Mouse (Mus musculus) c-Kit-negative CD71-positive TER-119-positive erythroid progenitor cells, embryonic 14.5 days (primary cell): ENCODE results near the gene Olfr199.
"Not testable (repeated sequence)": the region's sequence is repeated elsewhere in the genome, so short reads cannot be mapped to it uniquely, and the experiment has no call there.

ENCODE experiments used
- DNase-seq: peaks from one replicate; pipeline ENCODE4 v3.0.0-alpha.2; 2013; ENCODE audit warnings: low read depth, low spot score

The Olfr199 gene

DNA sequence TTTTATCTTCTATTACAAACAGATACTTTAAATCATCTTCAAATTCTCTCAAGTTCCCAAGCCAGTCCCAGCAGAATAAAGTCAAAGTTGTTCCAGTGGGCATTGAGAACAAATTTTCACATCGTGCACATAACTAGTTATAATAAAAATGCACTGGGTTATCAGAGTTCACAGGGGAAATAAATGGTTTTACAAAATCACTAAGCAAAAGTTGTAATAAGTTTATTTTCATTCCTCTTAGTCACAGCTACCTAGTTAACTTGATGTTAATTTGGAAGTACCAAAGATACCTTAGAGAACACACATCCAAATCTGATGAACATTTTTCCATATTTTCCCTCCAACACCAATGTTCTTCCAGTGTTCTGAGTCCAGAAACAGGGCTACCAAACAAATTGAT lies at the start of gene Olfr199:
TSS of gene Olfr199 (minus strand) at position 101 of the 400 bp plus-strand sequence.
- not testable (repeated sequence) for DNase-seq

- DNase-seq = not testable (repeated sequence)
Measured at GRCm38 (mm10) chr16:59269097-59269496, 49.5 kb upstream of the Olfr199 start.

GRCm38 (mm10) chr16:59249684-59250083 lies 30.1 kb upstream of the Olfr199 start:
- DNase-seq = no peak

- DNase-seq = not testable (repeated sequence)
Measured at GRCm38 (mm10) chr16:59217861-59218260, 1.7 kb downstream of the Olfr199 start.

GRCm38 (mm10) chr16:59203433-59203832 lies 16.1 kb downstream of the Olfr199 start, which contains the start of gene Olfr198:
Olfr198 (minus strand) TSS chr16:59203533.
- not testable (repeated sequence) for DNase-seq

DNA sequence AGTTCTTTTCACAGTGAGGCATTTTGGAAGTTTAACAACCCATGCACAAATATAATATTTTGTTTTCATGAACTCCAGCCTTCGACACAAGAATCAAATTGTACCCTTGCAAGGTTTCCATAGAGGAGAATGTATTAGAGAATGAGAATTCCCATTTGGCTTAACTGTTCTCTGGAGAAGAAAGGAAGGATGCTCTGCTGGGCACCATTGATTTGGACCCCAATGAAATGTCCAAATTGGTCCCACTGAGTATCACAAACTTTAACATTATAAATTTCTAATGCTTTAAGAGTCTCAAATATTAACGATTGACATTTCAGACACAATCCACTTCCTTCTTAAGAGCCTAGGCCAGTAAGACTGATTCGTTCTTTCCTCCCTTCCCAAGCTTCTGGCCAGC lies 49.2 kb downstream of the Olfr199 start, which contains the start of gene Olfr196:
TSS of gene Olfr196 (minus strand) at position 101 of the 400 bp plus-strand sequence.
- DNase-seq = no peak
